Mouse (Mus musculus) cerebellum, postnatal 10 days (tissue): ENCODE measurements around the gene Qpct.
"Not testable (repeated sequence)": the region's sequence is repeated elsewhere in the genome, so short reads cannot be mapped to it uniquely, and the experiment has no call there.

Source experiments
- DNase-seq, 2 experiments: peaks; one replicate each; pipeline ENCODE4 v3.0.0; 2021; ENCODE audit warnings: mixed read lengths in 2 of 2

Gene Qpct

DNA sequence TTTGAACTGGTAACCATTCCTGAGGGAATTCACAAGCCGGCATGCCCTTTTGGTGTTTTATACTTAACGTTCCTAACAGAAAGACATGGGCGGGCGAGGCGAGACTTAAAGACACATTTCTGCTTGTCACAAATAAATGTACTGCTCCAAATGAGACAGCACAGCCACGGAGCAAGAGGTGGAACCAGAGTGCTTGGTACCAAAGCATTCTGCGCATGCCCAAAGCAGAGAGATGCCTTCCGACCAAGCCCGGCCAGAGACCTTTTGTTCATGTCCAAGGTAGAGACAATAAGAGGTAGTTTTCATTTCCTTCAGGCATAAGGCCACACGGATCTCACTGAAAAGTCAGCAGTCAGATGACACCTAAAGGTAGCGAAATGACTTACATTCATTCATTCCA is 20.2 kb downstream of the Qpct start:
- DNase-seq: no peak

GRCm38 (mm10) chr17:79076974-79077847 is 25.5 kb downstream of the Qpct start:
- peak in 1 of 2 experiments; percentile 26 for DNase-seq

- DNase-seq: no peak
Observed at GRCm38 (mm10) chr17:79077848-79078146, 26.1 kb downstream of the Qpct start.

GRCm38 (mm10) chr17:79078248-79078647 is 26.5 kb downstream of the Qpct start:
- DNase-seq: no peak

DNA sequence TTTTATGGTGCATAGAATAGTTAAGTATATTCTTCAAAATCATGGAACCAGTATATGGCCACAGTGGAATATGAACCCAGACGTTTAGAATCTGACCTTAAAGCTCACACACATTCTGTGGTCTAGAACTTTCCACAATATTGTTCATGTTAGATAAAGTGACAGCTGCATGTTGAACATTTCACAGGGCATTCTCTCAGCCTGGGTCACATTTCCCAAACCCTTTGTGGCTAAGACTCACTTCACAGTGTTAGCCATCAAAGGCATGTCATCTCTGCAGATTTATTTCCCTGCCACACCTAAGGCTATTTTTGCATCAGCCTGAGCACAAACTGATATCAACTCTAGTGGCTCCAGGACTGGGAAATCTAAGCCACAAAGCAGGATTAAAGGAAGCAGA is 40.0 kb downstream of the Qpct start:
- DNase-seq: no peak

GRCm38 (mm10) chr17:79093286-79093975 is 41.7 kb downstream of the Qpct start:
- DNase-seq: no peak

DNA sequence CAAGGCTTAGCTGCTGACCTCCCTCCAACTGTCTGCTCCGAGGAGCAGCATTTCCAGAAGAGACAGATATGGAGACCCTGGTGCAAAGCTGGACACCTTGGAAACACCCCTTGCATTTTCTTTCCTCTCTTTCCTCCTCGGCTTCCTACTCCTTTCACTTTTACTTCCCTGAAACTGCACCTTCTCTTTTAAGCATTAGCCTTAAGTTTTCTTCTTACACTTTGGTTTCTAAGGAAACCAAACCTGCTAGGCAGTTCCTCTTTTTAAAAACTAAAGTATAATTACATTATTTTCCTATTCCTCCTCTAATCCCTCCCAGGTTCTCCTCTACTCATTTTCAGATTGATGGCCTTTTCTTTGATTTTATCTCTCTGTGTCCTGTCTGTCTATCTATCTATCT is 43.9 kb downstream of the Qpct start:
- no peak for DNase-seq

- no peak for DNase-seq
Observed at GRCm38 (mm10) chr17:79099866-79100265, 48.2 kb downstream of the Qpct start.

GRCm38 (mm10) chr17:79108238-79108637 is 56.5 kb downstream of the Qpct start:
- no peak for DNase-seq

- no peak for DNase-seq
Observed at GRCm38 (mm10) chr17:79109576-79109975, 57.9 kb downstream of the Qpct start.

GRCm38 (mm10) chr17:79110936-79111348 is 59.2 kb downstream of the Qpct start:
- DNase-seq: peak; percentile 74 to 79

GRCm38 (mm10) chr17:79115248-79115647 is 63.5 kb downstream of the Qpct start:
- DNase-seq: not testable (repeated sequence)

DNA sequence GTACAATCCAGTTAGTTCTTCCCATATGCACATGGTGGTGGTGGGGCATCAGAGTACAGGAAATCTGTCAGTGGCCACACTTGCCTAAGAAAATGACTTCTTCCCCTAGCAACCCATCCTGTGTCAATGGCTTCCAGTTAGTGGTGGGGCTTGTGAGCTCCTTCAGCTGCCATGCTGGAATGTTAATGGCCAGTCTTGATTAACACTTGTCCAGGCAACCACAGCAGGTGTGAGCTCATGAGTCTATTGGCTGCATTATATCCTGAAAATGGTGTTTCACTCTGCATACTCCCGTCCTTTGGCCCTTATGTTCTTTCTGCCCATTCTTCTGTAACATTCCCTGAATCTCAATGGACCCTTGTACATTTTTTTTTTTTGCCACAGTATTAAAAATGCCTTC is 67.4 kb downstream of the Qpct start:
- DNase-seq: no peak

DNA sequence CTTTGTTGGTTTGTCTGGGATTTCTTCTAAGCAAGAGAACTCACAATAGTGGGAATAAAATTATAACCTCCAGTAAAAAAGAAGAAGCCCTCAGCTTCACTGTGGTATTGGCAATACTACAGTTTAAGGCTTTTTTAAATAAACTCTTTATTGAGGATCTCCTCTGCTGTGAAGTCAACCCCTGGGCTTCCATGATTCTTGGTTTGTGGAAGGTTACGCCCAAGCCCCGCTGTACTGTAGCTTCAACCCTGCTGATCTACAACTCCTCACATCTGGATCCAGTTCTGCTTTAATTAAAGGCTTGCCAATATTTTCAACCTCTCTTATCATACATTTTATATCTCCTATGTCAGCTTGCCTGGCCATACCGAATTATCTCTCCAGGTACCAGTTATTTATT is 68.6 kb downstream of the Qpct start:
- no peak for DNase-seq

GRCm38 (mm10) chr17:79133740-79134139 is 82.0 kb downstream of the Qpct start:
- no peak for DNase-seq

DNA sequence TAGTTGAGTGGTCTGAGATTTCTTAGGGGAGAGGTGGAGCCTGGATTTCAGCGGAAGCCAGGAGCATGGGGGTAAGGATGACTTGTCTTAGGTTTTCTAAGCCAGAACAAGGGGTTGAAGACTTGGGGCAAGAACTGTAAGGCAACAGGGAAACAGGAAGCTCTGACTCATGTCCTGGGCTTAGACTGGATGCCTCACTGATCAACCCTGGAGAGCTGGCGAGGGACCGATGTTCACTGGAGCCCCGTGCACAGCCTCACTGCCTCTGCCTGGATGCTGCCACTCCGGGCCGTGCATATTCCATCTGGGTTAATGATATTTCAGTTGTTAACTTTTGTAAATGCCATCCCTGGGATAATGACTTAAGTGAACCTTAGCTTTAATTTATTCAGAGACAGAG is 84.1 kb downstream of the Qpct start:
- peak; percentile 48 to 50 for DNase-seq

GRCm38 (mm10) chr17:79136401-79136800 is 84.7 kb downstream of the Qpct start:
- peak; percentile 77 to 84 for DNase-seq
